Mouse (Mus musculus) gastrocnemius, postnatal 36 days (tissue): Measurements from ENCODE around the gene Mapkbp1. TPM values are rescaled to one million over a fixed set of nuclear protein-coding genes. Genes with fewer than 3 reads are reported as not detected.

ENCODE experiments used
- microRNA-seq, 2 experiments: library from miRNA; unstranded; fragments of <30 nt; microRNA quantifications; one replicate each; pipeline ENCODE4 v1.2.0; 2021
- total RNA-seq, 2 experiments: library from RNA; stranded (reverse); gene quantifications; 2 replicates each; pipeline ENCODE4 v1.2.3; 2021

The Mapkbp1 gene
- total RNA-seq, 2 experiments from 2014 or later = 6.2 to 8.1 TPM

Small RNA genes lying within 50 kb of the gene (microRNA-seq; reads per million reads assigned to microRNA genes)
- 0 reads per million in 2 experiments for gene Mir7665

Other genes starting within 250 kb of the Mapkbp1 start
- gene Itpka, start 230.4 kb upstream of the Mapkbp1 start, total RNA-seq = not detected
- not detected for gene Ltk, start 212.3 kb upstream of the Mapkbp1 start, total RNA-seq
- gene Rpap1, start 185.2 kb upstream of the Mapkbp1 start, total RNA-seq = 10 to 100 TPM; 14.3 to 14.7 TPM
- under 1 TPM; 0.57 to 0.74 TPM for gene Tyro3, start 175.0 kb upstream of the Mapkbp1 start, total RNA-seq
- gene Mga, start 75.5 kb upstream of the Mapkbp1 start, total RNA-seq = 10 to 100 TPM; 21.7 to 34.1 TPM
- 1 to 10 TPM; 1.7 to 2.6 TPM for gene Jmjd7, start 54.8 kb downstream of the Mapkbp1 start, total RNA-seq
- gene Gm28042, start 54.8 kb downstream of the Mapkbp1 start, total RNA-seq = 1 to 10 TPM; 1.1 to 1.3 TPM
- 1 to 10 TPM; 1.9 to 2.4 TPM for gene Pla2g4b, start 60.7 kb downstream of the Mapkbp1 start, total RNA-seq
- gene Ehd4, start 181.9 kb downstream of the Mapkbp1 start, total RNA-seq = 10 to 100 TPM; 35.9 to 40.7 TPM